ENCODE assay signal across 8 mouse cellular contexts in the genomic region with DNA sequence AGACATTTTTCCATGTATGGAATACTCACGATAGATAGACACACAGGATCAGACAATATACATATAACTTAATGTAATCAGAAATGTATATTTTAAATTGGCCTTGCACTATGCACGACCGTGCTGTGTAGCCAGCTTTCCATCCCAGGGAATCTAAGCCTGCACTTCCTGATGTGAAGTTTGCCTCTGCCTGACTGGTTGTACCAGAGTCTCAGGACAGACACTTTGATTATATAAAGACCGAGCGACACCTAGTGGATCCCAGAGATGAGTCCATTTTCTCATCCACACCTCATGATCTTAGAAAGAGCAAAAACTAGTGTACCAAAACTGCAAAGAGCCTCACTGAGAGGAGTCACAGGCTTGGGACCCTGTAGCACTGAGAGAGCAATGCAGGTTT. TPM values are rescaled to one million over a fixed set of nuclear protein-coding genes. Genes with fewer than 3 reads are reported as not detected.
A peak's percentile ranks its signal among the peaks of the same experiment; 100 is the strongest.
DNase-seq lines count a peak whose midpoint lies in the region; ATAC-seq and TF ChIP-seq lines count a peak whose summit lies in the region.
"Had no signal": no experiment of that assay in that cellular context is flagged by ENCODE, and none has a peak within 500 bp of the region (broad histone marks: within the 10 kb centered on the region; RNA-seq: fewer than 3 reads in every experiment).

No protein-coding gene starts in this region.

- no peak overlapping the region for H3K9ac ChIP-seq in hindbrain, embryonic 13.5 days
- H3K9ac ChIP-seq: limb, embryonic 12.5 days had no signal

- no peaks in the 10 kb centered on the region for H3K9me3 ChIP-seq in hindbrain, embryonic 13.5 days
- H3K9me3 ChIP-seq: limb, embryonic 12.5 days had no signal

- WGBS in hindbrain, embryonic 13.5 days: 39% methylated on average over 5 of the region's 5 CpGs

- DNase-seq in Patski (ENCODE audit: low read depth, low spot score): no peak
- peak; percentile 57 for DNase-seq in cerebellum, adult 18-20 months
- DNase-seq in frontal cortex, postnatal 10 days (ENCODE audit: low spot score in 2 of 2): peak; percentile 9 to 51
- peak; percentile 62 for DNase-seq in layer of hippocampus, adult 9-10 months (ENCODE audit: low spot score)
- DNase-seq in lung, postnatal 25 days (ENCODE audit: low spot score): peak; percentile 79
- DNase-seq in right cerebral cortex, postnatal 25 days: peak; percentile 28

- POLR2A ChIA-PET in Patski (lab: Charles Lee): interaction anchor here (0.9 to 1.3 kb wide), 2 partner anchors 53 to 238 kb away, joined by 3 to 4 read pairs; no protein-coding TSS in a partner anchor

- H3K4me3 ChIP-seq in hindbrain, embryonic 13.5 days: no peak overlapping the region
- H3K4me3 ChIP-seq: limb, embryonic 12.5 days had no signal

- peak; percentile 62 for ATAC-seq in Patski
- ATAC-seq in hindbrain, embryonic 13.5 days (ENCODE audit: low FRiP score): 0 out of 2 replicates have a peak, but pooled peaks have one; percentile 54

- H3K27me3 ChIP-seq in Patski: no peaks in the 10 kb centered on the region
- H3K27me3 ChIP-seq in hindbrain, embryonic 13.5 days: no peaks in the 10 kb centered on the region
- H3K27me3 ChIP-seq: limb, embryonic 12.5 days had no signal

- peak; percentile 75 for TF ChIP-seq CTCF in Patski (IDR thresholded peaks at IDR 0.05)

- H3K4me2 ChIP-seq in hindbrain, embryonic 13.5 days: no peak overlapping the region
- H3K4me2 ChIP-seq: limb, embryonic 12.5 days had no signal

- no peaks in the 10 kb centered on the region for H3K4me1 ChIP-seq in hindbrain, embryonic 13.5 days (replicated peaks)

- in situ Hi-C loops in Patski (cut with MboI; ENCODE audit: low pct_unique_long_range_greater_than_20kb): loop anchor here (5.0 to 25.0 kb wide), 3 partner anchors 47 to 442 kb away; a partner anchor contains a TSS

- no peak overlapping the region for H3K27ac ChIP-seq in hindbrain, embryonic 13.5 days
- H3K27ac ChIP-seq: limb, embryonic 12.5 days had no signal

- H3K36me3 ChIP-seq in hindbrain, embryonic 13.5 days: peaks cover 22% of the 10 kb centered on the region

- CTCF ChIA-PET in Patski (lab: Charles Lee): interaction anchor here (1.2 to 3.4 kb wide), 8 partner anchors 15 to 245 kb away, joined by 3 to 17 read pairs (median 4); no protein-coding TSS in a partner anchor

RNA-seq across cellular contexts. Expression of a gene that starts 25.8 kb away (rescaled TPM):
- polyA plus RNA-seq in Patski (2021): 8.5 TPM
- polyA plus RNA-seq in hindbrain, embryonic 13.5 days (2015; fragmentation: Nextera tagmentation; extraction: Ambion mirVana): 9.2 and 10.3 TPM in 2 replicates
